Mouse (Mus musculus) adipocyte (in vitro differentiated cells): Measurements from ENCODE around the gene Tmem209.
A peak's percentile ranks its signal among the peaks of the same experiment; 100 is the strongest.

Experiments
- DNase-seq: peaks from one replicate; pipeline ENCODE4 v3.0.0-alpha.2; 2016; ENCODE audit warnings: low spot score

Gene Tmem209

GRCm38 (mm10) chr6:30538240-30538639 is 28.7 kb upstream of the Tmem209 start:
- DNase-seq: no peak

GRCm38 (mm10) chr6:30535340-30535739 is 25.8 kb upstream of the Tmem209 start:
- peak; percentile 72 for DNase-seq

GRCm38 (mm10) chr6:30528800-30529199 is 19.2 kb upstream of the Tmem209 start:
- no peak for DNase-seq

GRCm38 (mm10) chr6:30526586-30527515 is 17.3 kb upstream of the Tmem209 start:
- DNase-seq: no peak

GRCm38 (mm10) chr6:30525456-30526332 is 16.1 kb upstream of the Tmem209 start:
- DNase-seq: no peak

- no peak for DNase-seq
Observed at GRCm38 (mm10) chr6:30520400-30520799, 10.8 kb upstream of the Tmem209 start.

GRCm38 (mm10) chr6:30514242-30514641 is 4.7 kb upstream of the Tmem209 start:
- no peak for DNase-seq

GRCm38 (mm10) chr6:30510291-30510690 is 708 bp upstream of the Tmem209 start:
- peak; percentile 36 for DNase-seq

GRCm38 (mm10) chr6:30508824-30509223 is 759 bp downstream of the Tmem209 start:
- no peak for DNase-seq

- DNase-seq: no peak
Observed at GRCm38 (mm10) chr6:30499049-30499448, 10.5 kb downstream of the Tmem209 start.

GRCm38 (mm10) chr6:30486504-30486903 is 23.1 kb downstream of the Tmem209 start:
- DNase-seq: no peak

GRCm38 (mm10) chr6:30482908-30483307 is 26.7 kb downstream of the Tmem209 start:
- DNase-seq: no peak

- no peak for DNase-seq
Observed at GRCm38 (mm10) chr6:30479418-30479817, 30.2 kb downstream of the Tmem209 start.

GRCm38 (mm10) chr6:30477784-30478183 is 31.8 kb downstream of the Tmem209 start:
- no peak for DNase-seq

- no peak for DNase-seq
Observed at GRCm38 (mm10) chr6:30477210-30477714, 32.3 kb downstream of the Tmem209 start.

GRCm38 (mm10) chr6:30476025-30476765 is 33.4 kb downstream of the Tmem209 start:
- DNase-seq: no peak

GRCm38 (mm10) chr6:30471706-30472105 is 37.9 kb downstream of the Tmem209 start:
- DNase-seq: no peak

- DNase-seq: no peak
Observed at GRCm38 (mm10) chr6:30469370-30469769, 40.2 kb downstream of the Tmem209 start.

- peak; percentile 56 for DNase-seq
Observed at GRCm38 (mm10) chr6:30468684-30469083, 40.9 kb downstream of the Tmem209 start.

GRCm38 (mm10) chr6:30468058-30468457 is 41.5 kb downstream of the Tmem209 start:
- no peak for DNase-seq

GRCm38 (mm10) chr6:30465586-30465985 is 44.0 kb downstream of the Tmem209 start:
- DNase-seq: no peak

- DNase-seq: no peak
Observed at GRCm38 (mm10) chr6:30462822-30463221, 46.8 kb downstream of the Tmem209 start.
